Mouse (Mus musculus) left cerebral cortex, adult 2 months (tissue): ENCODE data around the gene Rab6b. TPM values are rescaled to one million over a fixed set of nuclear protein-coding genes. Genes with fewer than 3 reads are reported as not detected.
"Not testable (repeated sequence)": the region's sequence is repeated elsewhere in the genome, so short reads cannot be mapped to it uniquely, and the experiment has no call there.

ENCODE experiments used
- DNase-seq, 2 experiments: peaks; one replicate each; pipeline ENCODE4 v3.0.0; 2021 to 2022; ENCODE audit warnings: low spot score in 2 of 2, mixed read lengths in 1 of 2; ENCODE audit errors: extremely low spot score in 1 of 2
- H3K27ac ChIP-seq: fragments of 200-600 bp; 2 replicates; pipeline ENCODE4 v1.8.1; 2022
- H3K4me3 ChIP-seq: fragments of 200-600 bp; 2 replicates; pipeline ENCODE4 v1.8.1; 2022
- CTCF ChIP-seq: fragments of 200-600 bp; IDR thresholded peaks from 2 replicates; pipeline ENCODE4 v1.8.1; 2022; ENCODE audit warnings: antibody characterized with exemption, mild to moderate bottlenecking, moderate library complexity
- intact Hi-C: fragments of 180-260 bp; cut with DNase I; formaldehyde crosslinking; loops from one replicate; pipeline ENCODE4 v1.15.1; 2025
- total RNA-seq, 2 experiments: library from RNA; stranded (reverse); gene quantifications; 2 replicates each; pipeline ENCODE4 v1.2.3; 2021

Rab6b gene
- total RNA-seq, 2 experiments from 2014 or later, result 605 to 610 TPM

DNA sequence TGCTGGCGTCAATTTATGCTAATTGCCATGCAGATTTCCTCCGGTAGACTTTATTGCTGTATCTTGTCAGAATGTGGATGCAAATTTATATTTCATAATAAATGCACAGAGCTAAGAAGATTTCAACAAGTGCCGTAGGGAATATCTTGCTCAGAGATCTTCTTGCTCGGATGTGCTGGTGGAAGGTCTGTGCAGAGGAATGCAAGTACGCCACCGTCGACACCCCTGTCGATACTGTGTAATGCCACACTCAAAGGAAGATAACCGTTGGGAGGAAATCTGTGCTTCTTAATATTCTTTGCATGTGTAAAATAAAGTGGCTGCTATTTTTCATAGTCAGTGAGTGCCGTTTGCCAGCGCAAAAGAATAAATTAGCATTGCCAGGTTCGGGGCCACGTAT, 35.5 kb downstream of the Rab6b start:
- TF ChIP-seq CTCF, result no peak
- no peak for DNase-seq
- no peak overlapping the region for H3K4me3 ChIP-seq
- H3K27ac ChIP-seq, result peak overlapping the region; percentile 40
- intact Hi-C loops, result loop anchor here (5.0 kb wide), 2 partner anchors 35 to 55 kb away; partner anchors contain the start of gene Rab6b

DNA sequence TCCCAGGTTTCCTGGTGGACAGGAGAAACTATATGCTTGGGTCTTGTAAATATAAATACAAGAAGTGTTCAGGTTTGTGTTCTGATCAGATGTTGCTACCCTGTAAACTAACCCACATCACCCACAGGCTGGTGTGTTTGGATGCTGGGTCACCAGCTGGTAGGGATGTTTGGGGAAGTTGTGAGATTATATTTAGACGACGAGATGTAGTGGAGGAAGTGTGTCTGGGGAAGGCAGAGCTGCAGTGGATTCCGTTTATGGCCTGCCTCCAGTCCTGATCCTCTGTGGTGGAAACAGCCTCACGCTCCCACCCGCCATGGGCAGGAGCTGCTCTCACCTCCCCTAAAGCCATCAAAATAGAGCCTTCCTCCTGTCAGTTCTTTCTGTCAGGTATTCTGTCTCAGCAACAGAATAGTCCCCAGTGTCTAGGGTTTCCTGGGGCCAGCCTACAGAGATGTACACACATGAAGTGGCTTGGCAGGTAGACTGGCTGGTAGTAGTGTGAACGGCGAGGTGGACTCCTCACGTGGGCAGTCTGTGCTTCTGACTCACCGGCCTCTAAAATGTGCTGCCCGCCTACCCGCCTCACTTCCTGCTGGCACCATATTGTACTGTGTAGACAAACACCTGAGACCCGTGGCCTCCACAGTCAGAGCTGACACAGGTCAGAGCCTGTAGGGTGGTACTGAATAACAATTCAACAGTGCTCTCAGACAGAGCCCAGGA, 37.6 kb downstream of the Rab6b start:
- H3K4me3 ChIP-seq, result no peak overlapping the region
- no peak overlapping the region for H3K27ac ChIP-seq
- intact Hi-C loops, result loop anchor here (5.0 kb wide), 2 partner anchors 37 to 57 kb away; partner anchors contain the start of gene Rab6b
- TF ChIP-seq CTCF, result no peak
- DNase-seq, result no peak

DNA sequence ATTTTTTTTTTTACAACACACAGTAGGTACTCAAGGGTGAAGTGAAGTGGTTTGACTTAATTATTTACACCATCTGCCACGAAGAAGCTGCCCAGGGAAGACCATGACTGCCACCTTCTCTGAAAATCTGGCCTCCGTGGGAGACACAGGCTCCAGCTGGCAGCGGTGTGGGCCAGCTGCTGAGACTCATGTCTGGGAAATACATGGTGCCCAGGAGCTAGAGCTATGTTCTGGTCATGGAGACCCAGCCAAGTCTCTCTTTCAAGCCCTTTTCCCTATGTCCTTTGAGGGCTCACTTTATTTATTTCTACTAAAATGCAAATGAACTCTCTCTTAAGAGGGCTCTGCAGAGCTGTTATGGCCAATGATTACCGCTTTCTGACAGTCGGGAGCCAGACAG, 41.7 kb downstream of the Rab6b start:
- Histone ChIP-seq H3K4me3 (no peak overlapping the region), H3K27ac (no peak overlapping the region)
- no peak for DNase-seq
- TF ChIP-seq CTCF, result no peak
- intact Hi-C loops, result no loop called here

DNA sequence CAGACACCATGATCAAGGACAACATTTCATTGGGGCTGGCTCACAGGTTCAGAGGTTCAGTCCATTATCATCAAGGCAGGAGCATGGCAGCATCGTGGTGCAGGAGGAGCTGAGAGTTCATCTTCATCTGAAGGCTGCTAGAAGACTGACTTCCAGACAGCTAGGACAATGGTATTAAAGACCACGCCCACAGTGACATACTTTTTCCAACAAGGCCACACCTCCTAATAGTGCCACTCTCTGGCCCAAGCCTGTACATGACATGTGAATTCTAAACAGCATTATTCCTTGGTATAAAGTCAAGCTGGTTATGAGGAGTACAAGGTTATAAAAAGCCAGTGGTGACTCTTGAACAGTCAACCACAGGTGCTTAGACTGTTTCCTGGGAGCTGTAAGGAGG, 43.0 kb downstream of the Rab6b start:
- H3K27ac ChIP-seq, result no peak overlapping the region
- intact Hi-C loops, result no loop called here
- no peak for TF ChIP-seq CTCF
- no peak overlapping the region for H3K4me3 ChIP-seq
- DNase-seq, result no peak

DNA sequence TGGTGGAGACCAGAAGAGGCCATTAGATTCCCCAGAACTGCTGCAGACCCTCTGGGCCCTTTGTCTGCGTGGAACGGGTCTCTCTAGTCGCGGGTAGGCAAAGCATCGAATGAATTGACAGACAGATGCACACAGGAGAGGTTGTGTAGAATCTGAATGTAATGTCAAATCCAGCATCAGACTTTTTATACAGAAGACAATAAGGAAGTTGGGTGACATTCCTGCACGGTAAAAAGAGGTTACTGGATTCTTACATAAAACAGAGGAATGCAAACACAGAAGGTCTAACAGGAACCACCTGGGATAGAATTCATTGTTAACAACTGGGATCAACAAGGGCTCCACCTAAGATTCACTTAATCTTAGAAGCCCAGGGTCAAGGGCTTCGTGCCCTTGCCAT, 43.6 kb downstream of the Rab6b start:
- H3K4me3 ChIP-seq, H3K27ac ChIP-seq, DNase-seq, intact Hi-C loops: not testable (repeated sequence)

DNA sequence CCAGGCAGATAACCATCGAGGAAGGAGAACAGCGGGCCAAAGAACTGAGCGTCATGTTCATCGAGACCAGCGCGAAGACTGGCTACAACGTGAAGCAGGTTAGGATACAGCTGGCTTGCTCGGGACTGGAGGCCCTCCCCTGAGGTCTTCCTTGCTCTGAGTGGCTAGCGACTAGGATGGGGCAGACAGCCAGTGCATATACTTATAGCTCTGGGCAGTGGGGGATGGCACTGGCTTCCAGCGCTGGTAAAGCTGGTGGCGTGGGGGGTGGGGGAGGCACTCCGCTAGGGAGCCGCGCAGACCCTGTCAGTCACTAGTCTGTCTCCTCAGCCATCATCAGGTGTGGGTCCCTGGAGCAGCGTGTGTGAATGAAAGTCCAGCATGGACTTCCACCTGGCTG, 52.2 kb downstream of the Rab6b start:
- TF ChIP-seq CTCF, result no peak
- DNase-seq, result no peak
- Histone ChIP-seq H3K27ac (peak overlapping the region; percentile 24; the same call in 1 of the 2 replicates), H3K4me3 (no peak overlapping the region)
- intact Hi-C loops, result no loop called here

DNA sequence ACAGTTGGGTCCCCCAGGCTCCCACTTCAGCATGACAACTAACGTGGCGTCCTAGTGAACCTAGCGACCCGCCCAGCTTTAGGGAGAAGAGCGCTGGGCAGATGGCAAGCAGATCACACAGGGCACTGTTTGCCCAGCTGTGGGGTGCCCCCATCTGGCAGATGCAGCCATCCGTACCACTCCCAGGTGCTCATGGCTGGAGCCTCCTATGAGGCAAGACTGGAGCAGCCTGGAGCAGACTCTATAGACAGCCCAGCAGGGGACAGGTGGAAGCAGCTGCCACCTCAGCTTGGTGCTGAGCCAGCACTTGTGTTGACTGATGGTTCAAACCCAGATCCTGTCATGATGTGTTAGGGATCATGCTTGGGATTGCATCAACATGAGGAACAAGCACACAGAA, 56.5 kb downstream of the Rab6b start:
- intact Hi-C loops, result no loop called here
- H3K4me3 ChIP-seq, result no peak overlapping the region
- no peak; the same call in 1 of the 2 replicates for TF ChIP-seq CTCF
- no peak overlapping the region for H3K27ac ChIP-seq
- no peak for DNase-seq

DNA sequence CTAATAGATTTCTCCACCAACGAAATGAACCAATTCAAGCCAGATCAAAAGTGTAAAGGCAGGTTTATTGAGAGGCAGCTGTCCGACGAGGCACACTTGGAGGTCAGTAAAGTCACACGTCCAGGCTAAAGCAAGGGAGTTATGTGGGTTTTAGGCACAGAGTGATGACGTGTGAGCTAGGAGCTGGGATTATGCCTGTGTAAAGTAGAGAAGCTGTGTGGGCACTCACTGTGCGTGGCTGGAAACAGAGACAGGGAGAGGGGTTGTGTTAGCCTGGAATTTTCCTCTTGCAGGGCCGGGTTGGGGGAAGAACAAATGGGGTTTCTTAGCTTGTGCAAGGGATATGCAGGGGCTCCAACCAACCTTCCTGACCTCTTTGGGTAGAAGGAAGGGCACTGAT, 57.2 kb downstream of the Rab6b start:
- Histone ChIP-seq H3K27ac (peak overlapping the region; percentile 26; the same call in 1 of the 2 replicates), H3K4me3 (no peak overlapping the region)
- DNase-seq, result no peak
- intact Hi-C loops, result no loop called here
- TF ChIP-seq CTCF, result no peak

DNA sequence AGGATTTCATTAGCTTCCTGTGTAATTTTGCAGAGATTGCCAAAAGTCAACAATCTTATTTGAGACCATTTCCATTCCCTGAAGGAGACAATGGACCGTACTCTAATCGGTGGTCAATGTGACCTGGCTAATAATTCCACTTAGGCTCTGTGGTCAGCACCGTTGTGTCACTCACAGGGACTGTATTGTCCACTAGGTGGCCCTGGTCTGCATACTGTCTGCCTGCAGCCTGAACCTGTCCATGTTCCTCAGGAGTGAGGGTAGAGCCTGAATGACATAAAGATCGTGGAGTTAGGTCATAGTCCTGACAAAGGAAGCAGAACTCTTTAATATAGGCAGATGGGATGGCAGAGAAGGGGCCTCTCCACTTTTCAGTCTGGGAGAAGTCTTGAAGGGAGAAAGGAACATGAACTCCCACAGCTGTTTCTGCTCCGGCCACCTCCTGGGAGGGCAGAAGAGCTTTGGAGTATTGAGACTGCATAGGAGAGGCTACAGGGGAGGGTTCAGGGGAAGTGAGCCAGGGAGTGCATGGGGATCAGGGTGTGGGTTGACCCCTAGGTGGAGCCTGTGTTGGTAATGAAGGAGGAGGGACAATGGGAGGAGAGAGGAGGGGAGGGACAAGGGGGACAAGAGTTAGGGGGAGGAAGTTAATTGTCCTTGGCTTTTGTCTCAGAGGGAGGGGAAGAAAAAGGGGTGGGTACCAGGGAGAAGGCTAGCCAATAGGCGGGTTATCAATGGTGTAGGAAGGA, 63.4 kb downstream of the Rab6b start:
- peak; percentile 58 for TF ChIP-seq CTCF
- intact Hi-C loops, result no loop called here
- no peak overlapping the region for H3K27ac ChIP-seq
- no peak overlapping the region for H3K4me3 ChIP-seq
- no peak for DNase-seq

DNA sequence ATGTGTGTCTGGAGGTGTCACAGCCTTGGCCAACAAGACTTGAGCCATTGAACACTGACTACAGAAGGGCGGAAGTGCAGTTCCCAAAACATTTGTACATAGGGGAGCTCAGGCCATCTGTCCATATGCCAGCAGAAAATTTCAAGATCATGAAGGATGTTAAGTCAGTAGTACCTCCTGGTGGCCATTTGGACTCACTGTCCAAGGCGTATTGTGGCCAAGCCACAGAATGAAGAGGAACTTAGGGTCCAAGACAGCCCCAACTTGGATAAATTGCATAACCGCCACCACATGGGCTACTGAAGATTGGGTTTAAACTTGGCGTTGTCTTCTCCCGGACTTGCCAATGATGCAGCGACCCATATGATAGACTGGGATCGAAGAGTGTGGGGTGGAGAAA, 64.1 kb downstream of the Rab6b start:
- TF ChIP-seq CTCF, result peak; percentile 13; the same call in 1 of the 2 replicates
- DNase-seq, result no peak
- Histone ChIP-seq H3K4me3 (no peak overlapping the region), H3K27ac (no peak overlapping the region)
- intact Hi-C loops, result no loop called here

DNA sequence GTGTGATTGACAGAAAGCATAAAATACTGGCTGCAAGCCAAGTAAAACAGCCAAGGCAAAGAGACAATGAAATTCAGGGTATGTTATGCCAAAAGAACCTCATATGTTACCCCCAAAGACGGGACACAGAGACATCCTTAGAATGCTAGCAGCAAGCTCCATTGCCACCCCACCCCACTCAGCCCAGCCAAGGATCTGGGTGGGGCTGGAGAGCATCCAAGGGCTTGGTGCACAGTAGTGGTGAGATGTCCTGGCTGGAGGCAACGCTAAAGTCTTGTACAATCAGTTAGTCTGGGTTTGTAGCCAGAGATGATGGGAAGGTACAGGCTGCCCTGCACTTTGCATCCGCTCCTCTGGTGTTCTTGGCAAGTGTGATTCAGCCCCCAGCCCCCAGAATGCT, 68.7 kb downstream of the Rab6b start:
- intact Hi-C loops, result no loop called here
- Histone ChIP-seq H3K27ac (no peak overlapping the region; the same call in 1 of the 2 replicates), H3K4me3 (no peak overlapping the region)
- TF ChIP-seq CTCF, result no peak
- no peak for DNase-seq

DNA sequence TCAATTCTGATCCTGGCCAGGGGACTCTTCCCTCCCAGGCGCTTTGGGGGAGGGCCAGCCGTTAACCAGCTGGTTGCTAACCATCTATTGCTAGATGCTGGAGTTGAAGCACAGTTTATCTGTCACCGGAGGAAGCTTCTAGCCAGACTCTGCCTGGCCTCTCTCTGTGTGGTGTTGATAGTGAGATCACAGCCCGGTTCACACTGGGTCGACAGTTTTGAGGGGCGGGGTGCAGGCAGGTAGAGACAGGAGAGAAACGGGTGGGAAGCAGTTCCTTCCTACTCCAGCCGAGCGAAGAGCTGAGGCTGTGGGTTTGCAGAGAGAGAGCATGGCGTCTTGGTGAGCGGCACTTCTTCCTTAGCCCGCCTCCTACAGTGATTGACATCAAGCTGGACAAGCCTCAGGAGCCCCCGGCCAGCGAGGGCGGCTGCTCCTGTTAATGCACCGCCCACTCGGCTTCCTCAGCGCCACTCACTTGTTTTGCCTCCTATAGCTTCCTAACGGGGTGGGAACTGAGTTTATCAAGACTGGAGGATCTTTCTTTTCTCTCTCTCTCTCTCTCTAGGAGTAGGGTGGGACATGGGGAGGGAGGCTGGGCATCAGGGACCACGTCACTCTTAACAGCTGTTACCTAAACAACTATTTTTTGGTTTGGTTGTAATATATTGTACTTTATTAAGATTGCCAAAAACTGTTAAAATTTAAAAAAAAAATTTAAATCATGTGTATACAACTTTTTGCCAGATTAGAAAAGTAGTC, 69.4 kb downstream of the Rab6b start:
- peak overlapping the region; percentile 22; the same call in 1 of the 2 replicates for H3K4me3 ChIP-seq
- intact Hi-C loops, result no loop called here
- no peak for TF ChIP-seq CTCF
- peak; percentile 49 to 59 for DNase-seq
- H3K27ac ChIP-seq, result peak overlapping the region; percentile 48
